Mouse (Mus musculus) thymus, adult 2 months (tissue): ENCODE data around the gene Syngr1.

Experiments
- CTCF ChIP-seq: fragments of 200-500 bp; IDR thresholded peaks from 2 replicates; pipeline ENCODE4 v1.5.1; 2012; ENCODE audit warnings: mild to moderate bottlenecking, control low read depth, low read length, moderate library complexity, borderline replicate concordance; ENCODE audit not compliant: control insufficient read depth, poor library complexity, insufficient read depth; ENCODE audit errors: extremely low read depth
- POLR2A ChIP-seq: fragments of 200-500 bp; IDR thresholded peaks from 2 replicates; pipeline ENCODE4 v1.6.1; 2012; ENCODE audit warnings: mild to moderate bottlenecking, low read length, control low read depth, moderate library complexity; ENCODE audit not compliant: control insufficient read depth, poor library complexity, insufficient read depth; ENCODE audit errors: extremely low read depth

DNA sequence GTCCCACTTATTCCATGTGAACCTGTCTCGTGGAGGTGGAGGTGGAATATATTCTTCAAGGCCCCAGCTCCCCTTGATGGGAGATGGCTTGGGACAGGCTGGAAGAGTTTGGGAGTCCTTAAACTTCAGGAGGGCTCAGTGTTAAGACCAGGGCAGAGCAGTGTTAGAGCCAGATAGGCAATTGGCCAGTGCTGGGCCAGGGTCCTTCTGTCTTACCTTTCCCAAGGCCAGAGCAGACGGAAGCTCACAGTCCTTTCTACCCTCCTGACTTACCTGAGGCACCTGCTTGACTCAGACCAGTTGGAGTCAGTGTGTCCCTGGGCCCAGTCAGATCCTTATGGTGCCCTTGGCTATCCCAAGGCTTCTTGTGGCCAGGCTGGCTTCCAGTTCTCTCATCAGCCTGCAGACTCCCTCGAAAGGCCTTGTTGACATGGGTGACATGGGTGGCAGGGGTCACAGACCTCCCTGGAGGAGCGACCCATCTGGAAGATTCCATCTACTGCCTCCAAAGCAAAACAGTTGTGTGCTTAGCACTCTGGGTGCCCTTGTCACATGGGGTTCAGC lies 71.3 kb downstream of the Syngr1 start:
- TF ChIP-seq POLR2A (no peak), CTCF (no peak)
